Mouse (Mus musculus) ES-E14 (cell line): ENCODE results near the gene Cdk5r2. TPM values are rescaled to one million over a fixed set of nuclear protein-coding genes. Genes with fewer than 3 reads are reported as not detected.

ENCODE experiments used
- DNase-seq: peaks from one replicate; pipeline ENCODE4 v3.0.0-alpha.2; 2013; ENCODE audit warnings: low read depth, low spot score
- H3K27ac ChIP-seq: 2 replicates; pipeline ENCODE4 v1.5.1; 2012; ENCODE audit warnings: low read depth, mild to moderate bottlenecking, low read length, moderate library complexity, mixed read lengths; ENCODE audit not compliant: poor library complexity, insufficient read depth, severe bottlenecking
- H3K36me3 ChIP-seq: 2 replicates; pipeline ENCODE4 v1.6.1; 2012; ENCODE audit warnings: mild to moderate bottlenecking, low read length, moderate library complexity, mixed read lengths; ENCODE audit not compliant: control insufficient read depth, poor library complexity, insufficient read depth, severe bottlenecking
- H3K4me1 ChIP-seq, 2 experiments: fragments of 150-350 bp in 1 of 2; sonication (generic) in 1 of 2; 2 replicates each; pipeline ENCODE4 v1.6.1; 2012; ENCODE audit warnings: low read length in 2 of 2, mild to moderate bottlenecking in 1 of 2, mixed read lengths in 1 of 2; ENCODE audit not compliant: control insufficient read depth in 2 of 2, insufficient read depth in 2 of 2, poor library complexity in 1 of 2
- H3K4me3 ChIP-seq, 2 experiments: fragments of 150-350 bp in 1 of 2; sonication (generic) in 1 of 2; 2 replicates each; pipeline ENCODE4 v1.5.1; 2012; ENCODE audit warnings: low read length in 2 of 2, low read depth in 1 of 2, mild to moderate bottlenecking in 1 of 2, mixed read lengths in 1 of 2; ENCODE audit not compliant: insufficient read depth in 1 of 2, poor library complexity in 1 of 2, severe bottlenecking in 1 of 2
- H3K9ac ChIP-seq: 2 replicates; pipeline ENCODE4 v1.6.1; 2012; ENCODE audit warnings: low read depth, mild to moderate bottlenecking, low read length, mixed read lengths; ENCODE audit not compliant: poor library complexity, insufficient read depth, severe bottlenecking
- H3K9me3 ChIP-seq: fragments of 150-350 bp; sonication (generic); 2 replicates; pipeline ENCODE4 v1.6.1; 2012; ENCODE audit warnings: low read depth, mild to moderate bottlenecking, low read length; ENCODE audit not compliant: control insufficient read depth, insufficient read depth
- CHD2 ChIP-seq: IDR thresholded peaks from 2 replicates; pipeline ENCODE4 v1.6.1; 2014; ENCODE audit warnings: mild to moderate bottlenecking, low read depth, low read length, inconsistent platforms
- HCFC1 ChIP-seq: IDR thresholded peaks from 2 replicates; pipeline ENCODE4 v1.6.1; 2012; ENCODE audit warnings: low read length, inconsistent platforms, borderline replicate concordance; ENCODE audit not compliant: insufficient read depth
- MAFK ChIP-seq: IDR thresholded peaks from 2 replicates; pipeline ENCODE4 v1.6.1; 2014; ENCODE audit warnings: mild to moderate bottlenecking, low read depth, low read length, inconsistent platforms; ENCODE audit not compliant: insufficient read depth
- ZC3H11A ChIP-seq: IDR thresholded peaks from 2 replicates; pipeline ENCODE4 v1.6.1; 2012; ENCODE audit warnings: low read depth, mild to moderate bottlenecking, inconsistent platforms, low read length, borderline replicate concordance
- ZNF384 ChIP-seq: IDR thresholded peaks from 2 replicates; pipeline ENCODE4 v1.6.1; 2012; ENCODE audit warnings: low read depth, low read length, inconsistent platforms
- in situ Hi-C, 2 experiments: fragments of 600-800 bp; cut with MboI; formaldehyde crosslinking; loops; one replicate each; pipeline ENCODE4 v1.15.1; 2025; ENCODE audit warnings: low sequenced_read_pairs in 2 of 2, inconsistent platforms in 1 of 2; ENCODE audit not compliant: unreplicated experiment in 2 of 2
- total RNA-seq: library from RNA; depleted of rRNA; stranded (reverse); fragments of 300-350 nt; gene quantifications from 2 replicates; pipeline ENCODE4 v1.2.3, GENCODE M21; 2012

Cdk5r2 gene
- total RNA-seq, 1 experiment = 0.54 TPM

GRCm38 (mm10) chr1:74846341-74846740, 8.4 kb upstream of the Cdk5r2 start:
- Histone ChIP-seq H3K4me1 (peaks cover 0 to 13% of the 10 kb centered on the region in 2 experiments; a peak in 2 of 4 replicates), H3K4me3 (no peak overlapping the region), H3K27ac (no peak overlapping the region), H3K36me3 (no peaks in the 10 kb centered on the region), H3K9ac (no peak overlapping the region), H3K9me3 (no peaks in the 10 kb centered on the region)
- in situ Hi-C loops = no loop called here
- no peak for DNase-seq
- TF ChIP-seq MAFK (no peak), HCFC1 (no peak), CHD2 (no peak), ZNF384 (no peak), ZC3H11A (no peak)

DNA sequence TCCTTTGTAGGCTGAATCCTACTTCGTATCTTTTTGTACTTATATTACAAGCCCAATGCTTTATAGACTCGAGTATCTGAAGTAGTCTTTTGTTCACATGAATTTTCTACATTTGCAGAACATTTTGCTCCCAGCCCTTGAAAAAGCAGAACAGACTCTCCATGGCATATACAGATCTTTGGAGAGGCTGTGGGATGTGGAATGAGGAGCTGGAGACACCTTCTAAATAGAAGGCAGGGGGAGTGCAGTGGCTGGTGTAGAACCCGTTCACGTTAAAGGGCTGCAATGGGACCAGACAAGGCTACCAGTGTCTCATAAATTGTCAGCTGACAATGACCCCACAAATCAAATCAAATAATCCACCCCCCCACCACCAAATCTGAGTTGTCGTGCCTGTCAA, 5.8 kb upstream of the Cdk5r2 start:
- TF ChIP-seq ZC3H11A (no peak), ZNF384 (no peak), MAFK (no peak), HCFC1 (no peak), CHD2 (no peak)
- H3K9me3 ChIP-seq = no peaks in the 10 kb centered on the region
- no peak for DNase-seq
- peaks cover 0 to 20% of the 10 kb centered on the region in 2 experiments; a peak in 2 of 4 replicates for H3K4me1 ChIP-seq
- no peak overlapping the region for H3K9ac ChIP-seq
- H3K27ac ChIP-seq = no peak overlapping the region
- no peak overlapping the region for H3K4me3 ChIP-seq
- in situ Hi-C loops = no loop called here
- no peaks in the 10 kb centered on the region for H3K36me3 ChIP-seq

GRCm38 (mm10) chr1:74850251-74850650, 4.5 kb upstream of the Cdk5r2 start:
- H3K4me3 ChIP-seq = no peak overlapping the region; a peak in 1 of 4 replicates
- H3K27ac ChIP-seq = peak overlapping the region; percentile 11; the same call in 1 of the 2 replicates
- TF ChIP-seq ZC3H11A (no peak), CHD2 (no peak), MAFK (no peak), HCFC1 (no peak), ZNF384 (no peak)
- in situ Hi-C loops = loop anchor here in 1 of 2 experiments (10.0 kb wide), 2 partner anchors 45 to 75 kb away; partner anchors contain the start of gene Wnt6
- peaks cover 0 to 23% of the 10 kb centered on the region in 2 experiments; a peak in 2 of 4 replicates for H3K4me1 ChIP-seq
- H3K9ac ChIP-seq = no peak overlapping the region
- no peaks in the 10 kb centered on the region for H3K9me3 ChIP-seq
- DNase-seq = no peak
- no peaks in the 10 kb centered on the region for H3K36me3 ChIP-seq

- in situ Hi-C loops = loop anchor here in 1 of 2 experiments (10.0 kb wide), 2 partner anchors 46 to 76 kb away; partner anchors contain the start of gene Wnt6
- peak overlapping the region; percentile 21 to 33; a peak in 3 of 4 replicates for H3K4me3 ChIP-seq
These were observed 3.5 kb upstream of the Cdk5r2 start for GRCm38 (mm10) chr1:74851001-74851775.

More at GRCm38 (mm10) chr1:74851001-74851775, 3.5 kb upstream of the Cdk5r2 start:
- peak overlapping the region; percentile 14; the same call in 1 of the 2 replicates for H3K27ac ChIP-seq
- DNase-seq = no peak
- no peaks in the 10 kb centered on the region for H3K9me3 ChIP-seq
- H3K9ac ChIP-seq = no peak overlapping the region
- TF ChIP-seq MAFK (no peak), ZC3H11A (no peak), CHD2 (no peak), HCFC1 (no peak), ZNF384 (no peak)
- H3K36me3 ChIP-seq = no peaks in the 10 kb centered on the region
- H3K4me1 ChIP-seq = peaks cover 0 to 28% of the 10 kb centered on the region in 2 experiments; a peak in 2 of 4 replicates
